Mouse (Mus musculus) c-Kit-positive CD71-positive TER-119-negative erythroid progenitor cells, embryonic 14.5 days (primary cell): ENCODE measurements around the gene Cyb5d2.
"Not testable (repeated sequence)": the region's sequence is repeated elsewhere in the genome, so short reads cannot be mapped to it uniquely, and the experiment has no call there.

ENCODE experiments used
- DNase-seq: peaks from one replicate; pipeline ENCODE4 v3.0.0-alpha.2; 2013; ENCODE audit warnings: low read depth

Cyb5d2 gene

GRCm38 (mm10) chr11:72772611-72773010 is 23.3 kb downstream of the Cyb5d2 start:
- not testable (repeated sequence) for DNase-seq

DNA sequence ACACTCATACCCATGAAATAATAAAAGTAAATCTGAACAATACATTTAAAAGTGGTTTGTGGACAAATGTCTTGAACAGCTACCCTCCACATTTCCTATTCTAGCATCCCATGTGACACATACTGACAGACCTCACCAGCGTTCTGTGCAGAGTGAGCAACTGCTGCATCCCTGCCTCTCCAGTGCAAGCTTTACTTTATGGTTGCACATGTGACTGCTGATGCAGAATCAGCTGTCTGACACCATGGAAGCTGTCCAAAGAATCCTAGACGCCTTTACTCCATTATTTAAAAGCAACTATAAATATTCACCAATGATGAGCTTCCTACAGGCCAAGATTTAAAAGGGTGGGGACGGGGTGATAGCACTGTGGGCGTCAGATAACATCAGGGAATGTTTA is 24.5 kb downstream of the Cyb5d2 start:
- DNase-seq: no peak

GRCm38 (mm10) chr11:72770816-72771215 is 25.1 kb downstream of the Cyb5d2 start:
- no peak for DNase-seq

DNA sequence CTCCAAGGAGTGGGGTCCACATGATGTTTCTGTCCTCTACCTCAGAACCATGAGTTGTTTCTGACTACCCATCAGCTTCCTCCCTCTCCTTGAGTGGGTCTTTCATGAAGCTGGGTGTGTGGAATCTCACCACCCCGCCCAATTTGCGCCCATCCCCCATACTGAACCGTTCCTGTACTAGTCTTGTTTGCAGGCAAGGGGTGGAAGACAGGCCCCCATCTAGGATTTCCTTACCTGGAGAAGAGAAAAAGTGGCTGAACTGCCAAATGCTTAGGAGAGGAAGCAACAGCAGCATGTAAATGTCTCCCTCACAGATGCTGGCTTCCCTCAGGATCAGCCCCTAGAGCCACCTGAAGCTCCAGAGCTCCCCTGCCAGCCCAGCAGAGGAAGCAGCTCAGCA is 25.6 kb downstream of the Cyb5d2 start:
- no peak for DNase-seq

GRCm38 (mm10) chr11:72769061-72769460 is 26.9 kb downstream of the Cyb5d2 start:
- no peak for DNase-seq

GRCm38 (mm10) chr11:72767716-72768115 is 28.2 kb downstream of the Cyb5d2 start:
- DNase-seq: no peak

GRCm38 (mm10) chr11:72764270-72764669 is 31.7 kb downstream of the Cyb5d2 start:
- DNase-seq: no peak

- no peak for DNase-seq
Observed at GRCm38 (mm10) chr11:72760781-72761180, 35.2 kb downstream of the Cyb5d2 start.

GRCm38 (mm10) chr11:72759581-72759980 is 36.4 kb downstream of the Cyb5d2 start:
- DNase-seq: no peak

GRCm38 (mm10) chr11:72758316-72758715 is 37.6 kb downstream of the Cyb5d2 start:
- DNase-seq: no peak

DNA sequence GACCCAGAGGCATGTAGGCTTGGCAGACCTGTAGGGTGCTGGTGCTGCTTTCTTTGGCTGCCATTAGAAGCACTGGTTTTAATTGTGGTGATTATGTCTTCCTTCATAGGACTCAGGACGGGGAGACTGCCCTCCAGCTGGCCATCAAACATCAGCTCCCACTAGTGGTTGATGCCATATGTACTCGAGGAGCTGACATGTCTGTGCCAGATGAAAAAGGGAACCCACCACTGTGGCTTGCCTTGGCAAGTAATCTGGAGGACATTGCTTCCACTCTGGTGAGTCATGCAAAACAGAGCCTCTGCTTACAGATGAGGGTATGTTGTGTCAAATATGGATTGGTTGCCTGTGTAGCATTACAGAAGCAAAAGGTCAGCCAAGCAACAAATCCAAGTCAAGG is 44.0 kb downstream of the Cyb5d2 start:
- no peak for DNase-seq

DNA sequence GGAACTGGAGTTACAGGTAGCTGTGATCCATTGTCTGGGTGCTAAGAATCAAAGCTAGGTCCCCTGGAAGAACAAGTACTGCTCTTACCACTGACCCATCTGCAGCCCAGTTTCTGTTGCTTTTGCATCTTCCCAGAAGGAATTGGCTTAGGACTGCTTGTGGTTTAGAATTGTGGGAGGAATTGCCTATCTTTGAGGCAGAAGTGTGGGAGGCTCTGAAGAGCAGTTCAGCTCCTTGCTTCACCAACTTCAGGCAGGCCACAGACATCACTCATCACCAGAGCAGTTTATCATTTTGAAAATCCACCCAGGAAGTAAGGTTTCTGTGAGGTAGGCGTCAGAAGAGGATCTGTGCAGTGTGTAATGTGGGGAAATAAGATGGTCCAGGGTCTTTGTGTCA is 56.9 kb downstream of the Cyb5d2 start:
- DNase-seq: no peak

DNA sequence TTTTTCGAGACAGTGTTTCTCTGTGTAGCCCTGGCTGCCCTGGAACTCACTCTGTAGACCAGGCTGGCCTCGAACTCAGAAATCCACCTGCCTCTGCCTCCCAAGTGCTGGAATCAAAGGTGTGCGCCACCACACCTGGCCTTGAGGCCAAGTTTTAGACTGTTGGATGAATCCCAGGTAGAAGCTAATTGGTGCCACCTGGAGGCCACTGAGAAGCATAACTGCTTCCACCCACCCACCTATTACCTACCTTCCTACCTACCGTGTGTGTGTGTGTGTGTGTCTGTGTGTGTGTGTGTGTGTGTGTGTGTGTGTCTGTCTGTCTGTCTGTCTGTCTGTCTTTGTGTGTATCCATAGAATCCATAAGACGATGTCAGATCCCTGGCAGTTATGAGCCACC is 58.4 kb downstream of the Cyb5d2 start:
- DNase-seq: not testable (repeated sequence)

DNA sequence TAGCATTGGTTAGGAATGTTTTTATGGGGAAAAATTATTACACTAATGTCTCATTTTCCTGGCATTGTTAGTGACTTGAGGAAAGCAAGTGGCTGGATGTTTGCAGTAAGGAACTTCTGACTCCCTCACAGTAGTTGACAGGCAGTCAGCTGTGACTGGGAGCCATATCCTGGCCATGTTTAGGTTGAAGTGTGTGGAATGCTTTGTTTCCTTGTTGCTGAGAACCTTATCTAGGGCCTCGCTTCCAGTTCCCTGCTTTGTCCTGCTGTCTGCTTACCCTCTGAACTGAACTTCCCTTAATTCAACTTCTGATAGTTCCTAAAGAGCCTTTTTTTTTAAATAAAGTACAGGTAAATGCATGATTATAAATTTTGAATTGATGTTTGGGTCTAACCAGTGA is 59.6 kb downstream of the Cyb5d2 start:
- no peak for DNase-seq

DNA sequence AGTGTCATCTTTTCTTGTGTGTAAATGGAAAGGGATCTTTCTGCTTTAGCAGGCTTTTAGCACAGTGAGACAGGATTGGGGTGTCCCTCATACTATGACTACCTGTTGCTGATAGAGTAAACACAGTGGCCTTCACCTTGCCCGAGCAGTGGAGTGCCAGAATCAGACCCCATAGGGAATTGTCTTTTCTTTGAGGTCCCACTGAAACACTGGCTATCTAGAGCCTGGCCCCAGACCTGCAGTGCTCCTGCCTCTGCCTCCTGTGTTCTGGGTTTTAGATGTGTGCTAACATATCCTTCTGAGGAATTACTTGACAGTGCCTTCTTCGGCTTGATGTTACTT is 60.5 kb downstream of the Cyb5d2 start:
- DNase-seq: no peak

DNA sequence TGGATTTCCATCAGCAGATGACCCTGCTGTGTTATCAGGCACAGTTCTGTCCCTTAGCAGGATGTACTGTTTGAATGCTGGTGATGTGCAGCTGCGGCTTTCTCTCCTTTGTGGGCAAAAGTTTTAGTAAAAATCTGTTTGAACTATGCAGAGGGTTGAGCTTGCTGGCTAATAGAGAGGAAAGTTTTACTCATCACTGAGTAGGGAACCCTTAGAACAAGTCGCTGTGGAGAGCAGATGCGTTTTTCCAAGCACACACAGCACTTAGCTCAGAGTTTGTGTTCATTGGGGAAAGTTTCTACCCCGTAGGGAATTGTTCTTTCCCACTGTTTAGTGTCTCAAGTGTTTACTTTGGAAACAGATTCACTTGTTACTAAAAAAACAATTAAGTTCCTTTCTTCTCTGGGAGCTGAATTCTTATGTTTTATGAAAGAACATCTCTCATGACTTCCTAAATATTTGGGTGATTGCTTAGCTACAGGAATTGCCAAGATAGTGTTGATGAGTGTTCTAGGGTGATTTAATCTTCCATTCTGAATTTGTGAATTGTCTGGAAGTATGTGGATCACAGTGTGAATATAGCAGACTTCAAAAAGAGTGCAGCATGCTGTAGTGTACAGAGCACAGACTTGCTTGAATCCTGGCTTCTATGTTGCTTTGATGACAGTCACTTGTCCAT is 61.0 kb downstream of the Cyb5d2 start:
- DNase-seq: no peak

DNA sequence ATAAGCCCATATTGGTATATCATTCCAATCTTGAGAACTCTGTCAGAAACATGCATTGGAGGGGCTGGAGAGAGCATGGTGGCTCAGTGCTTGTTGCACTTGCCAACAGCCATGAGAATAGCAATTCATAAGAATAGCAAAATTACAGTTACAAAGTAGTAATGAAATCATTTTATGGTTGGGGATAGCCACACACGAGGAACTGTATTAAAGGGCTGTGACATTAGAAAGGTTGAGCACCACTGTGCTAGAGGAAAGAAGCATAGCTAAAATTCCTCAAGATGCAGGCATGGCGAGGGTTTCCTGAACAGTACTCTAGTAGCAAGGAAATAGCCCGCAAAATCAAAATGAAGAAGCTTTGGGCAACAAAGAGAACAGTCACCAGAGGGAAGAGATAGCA is 62.2 kb downstream of the Cyb5d2 start:
- no peak for DNase-seq
